ENCODE assay signal across 9 mouse cellular contexts in genomic region chr13:21711698-21712097, GRCm38 (mm10). TPM values are rescaled to one million over a fixed set of nuclear protein-coding genes. Genes with fewer than 3 reads are reported as not detected.
DNase-seq lines count a peak whose midpoint lies in the region; ATAC-seq lines count a peak whose summit lies in the region.
"Had no signal": no experiment of that assay in that cellular context is flagged by ENCODE, and none has a peak within 500 bp of the region (broad histone marks: within the 10 kb centered on the region; RNA-seq: fewer than 3 reads in every experiment).

No protein-coding gene starts in this region.

- H3K9me3 ChIP-seq in lung, embryonic 15.5 days = no peaks in the 10 kb centered on the region
- H3K9me3 ChIP-seq in forebrain, embryonic 12.5 days = no peaks in the 10 kb centered on the region
- H3K9me3 ChIP-seq in stomach, embryonic 15.5 days = no peaks in the 10 kb centered on the region

- H3K4me2 ChIP-seq in lung, embryonic 15.5 days = peak overlapping the region; percentile 61
- peak overlapping the region; percentile 58 for H3K4me2 ChIP-seq in forebrain, embryonic 12.5 days
- H3K4me2 ChIP-seq in stomach, embryonic 15.5 days = peak overlapping the region; percentile 69

- H3K9ac ChIP-seq in lung, embryonic 15.5 days = no peak overlapping the region
- H3K9ac ChIP-seq in forebrain, embryonic 12.5 days = peak overlapping the region; percentile 49; the same call in 1 of the 2 replicates
- H3K9ac ChIP-seq in stomach, embryonic 15.5 days = no peak overlapping the region

- H3K27me3 ChIP-seq in lung, embryonic 15.5 days = no peaks in the 10 kb centered on the region
- H3K27me3 ChIP-seq in forebrain, embryonic 12.5 days = no peaks in the 10 kb centered on the region
- no peaks in the 10 kb centered on the region for H3K27me3 ChIP-seq in stomach, embryonic 15.5 days (replicated peaks)

- no peak overlapping the region for H3K27ac ChIP-seq in lung, embryonic 15.5 days
- H3K27ac ChIP-seq in forebrain, embryonic 12.5 days = 0 out of 2 replicates have a peak overlapping the region, but pooled peaks have one; percentile 50
- H3K27ac ChIP-seq in stomach, embryonic 15.5 days = no peak overlapping the region

- peaks cover 10% of the 10 kb centered on the region for H3K4me1 ChIP-seq in lung, embryonic 15.5 days
- H3K4me1 ChIP-seq in forebrain, embryonic 12.5 days = peaks cover 14% of the 10 kb centered on the region
- H3K4me1 ChIP-seq in stomach, embryonic 15.5 days = peaks cover 8% of the 10 kb centered on the region

- 19% methylated on average over 4 of the region's 4 CpGs for WGBS in lung, embryonic 15.5 days
- WGBS in forebrain, embryonic 12.5 days = 28% methylated on average over 4 of the region's 4 CpGs
- WGBS in stomach, embryonic 15.5 days = 27% methylated on average over 4 of the region's 4 CpGs

- no peak for ATAC-seq in lung, embryonic 15.5 days (ENCODE audit: borderline replicate concordance, extremely low read depth, low FRiP score, low TSS enrichment)
- no peak for ATAC-seq in forebrain, embryonic 12.5 days (ENCODE audit: low FRiP score)
- ATAC-seq in stomach, embryonic 15.5 days (ENCODE audit: insufficient read depth, low FRiP score, low read depth) = no peak
- ATAC-seq in frontal cortex, adult (ENCODE audit: low TSS enrichment) = no peak

- DNase-seq in lung, postnatal 4 days = no peak
- DNase-seq in liver = peak; percentile 42
- no peak for DNase-seq in retina, postnatal 1 day
- no peak for DNase-seq in adipocyte (ENCODE audit: low spot score)
- DNase-seq: thymus, postnatal 4 days had no signal

- no peaks in the 10 kb centered on the region for H3K36me3 ChIP-seq in lung, embryonic 15.5 days
- H3K36me3 ChIP-seq in forebrain, embryonic 12.5 days (replicated peaks) = no peaks in the 10 kb centered on the region
- H3K36me3 ChIP-seq in stomach, embryonic 15.5 days = no peaks in the 10 kb centered on the region

- H3K4me3 ChIP-seq in lung, embryonic 15.5 days = peak overlapping the region; percentile 75
- peak overlapping the region; percentile 40 for H3K4me3 ChIP-seq in forebrain, embryonic 12.5 days (replicated peaks)
- peak overlapping the region; percentile 46 for H3K4me3 ChIP-seq in stomach, embryonic 15.5 days (replicated peaks)

RNA-seq across cellular contexts. Expression of gene Hist1h2bl, which starts 4.2 kb away (rescaled TPM):
- 2.0 and 3.0 TPM in 2 replicates for polyA plus RNA-seq in lung, embryonic 15.5 days (2015; fragmentation: Nextera tagmentation; extraction: Ambion mirVana)
- 4.8 TPM in 1 of 2 replicates, not detected in the other for polyA plus RNA-seq in forebrain, embryonic 12.5 days (2016; fragmentation: Nextera tagmentation; extraction: Ambion mirVana)
- polyA plus RNA-seq in stomach, embryonic 15.5 days (2015; fragmentation: Nextera tagmentation; extraction: Ambion mirVana) = 1.4 and 4.4 TPM in 2 replicates

RNA-seq across cellular contexts. Expression of gene Hist1h2ai, which starts 4.5 kb away (rescaled TPM):
- 25.5 and 29.4 TPM in 2 replicates for polyA plus RNA-seq in lung, embryonic 15.5 days (2015; fragmentation: Nextera tagmentation; extraction: Ambion mirVana)
- polyA plus RNA-seq in forebrain, embryonic 12.5 days (2016; fragmentation: Nextera tagmentation; extraction: Ambion mirVana) = 18.4 and 22.2 TPM in 2 replicates
- polyA plus RNA-seq in stomach, embryonic 15.5 days (2015; fragmentation: Nextera tagmentation; extraction: Ambion mirVana) = 25.1 TPM in 2 replicates

RNA-seq across cellular contexts. Expression of gene Hist1h3h, which starts 5.8 kb away (rescaled TPM):
- polyA plus RNA-seq in lung, embryonic 15.5 days (2015; fragmentation: Nextera tagmentation; extraction: Ambion mirVana) = 11.8 and 14.4 TPM in 2 replicates
- 13.8 and 14.8 TPM in 2 replicates for polyA plus RNA-seq in forebrain, embryonic 12.5 days (2016; fragmentation: Nextera tagmentation; extraction: Ambion mirVana)
- 4.7 and 6.3 TPM in 2 replicates for polyA plus RNA-seq in stomach, embryonic 15.5 days (2015; fragmentation: Nextera tagmentation; extraction: Ambion mirVana)

RNA-seq across cellular contexts. Expression of gene Hist1h2bm, which starts 10.1 kb away (rescaled TPM):
- 4.5 and 5.5 TPM in 2 replicates for polyA plus RNA-seq in lung, embryonic 15.5 days (2015; fragmentation: Nextera tagmentation; extraction: Ambion mirVana)
- polyA plus RNA-seq in forebrain, embryonic 12.5 days (2016; fragmentation: Nextera tagmentation; extraction: Ambion mirVana) = 5.8 and 5.9 TPM in 2 replicates
- 2.5 and 3.3 TPM in 2 replicates for polyA plus RNA-seq in stomach, embryonic 15.5 days (2015; fragmentation: Nextera tagmentation; extraction: Ambion mirVana)

RNA-seq across cellular contexts. Expression of gene Olfr1359, which starts 13.8 kb away (rescaled TPM):
- not detected in 2 replicates for polyA plus RNA-seq in lung, embryonic 15.5 days (2015; fragmentation: Nextera tagmentation; extraction: Ambion mirVana)
- not detected in 2 replicates for polyA plus RNA-seq in forebrain, embryonic 12.5 days (2016; fragmentation: Nextera tagmentation; extraction: Ambion mirVana)
- polyA plus RNA-seq in stomach, embryonic 15.5 days (2015; fragmentation: Nextera tagmentation; extraction: Ambion mirVana) = not detected in 2 replicates
